Mouse (Mus musculus) forebrain, embryonic 13.5 days (tissue): ENCODE results near the gene Cisd3. TPM values are rescaled to one million over a fixed set of nuclear protein-coding genes. Genes with fewer than 3 reads are reported as not detected.

ENCODE experiments used
- ATAC-seq: fragments of 200-750 bp; cut with Nextera tagmentation; 2 replicates; pipeline ENCODE4 v1.8.0; 2017
- H3K27ac ChIP-seq: fragments of 300-500 bp; sonication (generic); 2 replicates; pipeline ENCODE4 v1.5.1; 2015; ENCODE audit warnings: inconsistent platforms, mild to moderate bottlenecking, moderate library complexity
- H3K27me3 ChIP-seq: fragments of 300-500 bp; sonication (generic); 2 replicates; pipeline ENCODE4 v1.6.1; 2015; ENCODE audit warnings: mild to moderate bottlenecking, inconsistent platforms
- H3K36me3 ChIP-seq: fragments of 300-500 bp; sonication (generic); 2 replicates; pipeline ENCODE4 v1.6.1; 2015; ENCODE audit warnings: mild to moderate bottlenecking, inconsistent platforms; ENCODE audit not compliant: poor library complexity, severe bottlenecking
- H3K4me1 ChIP-seq: fragments of 300-500 bp; sonication (generic); 2 replicates; pipeline ENCODE4 v1.6.1; 2015; ENCODE audit warnings: inconsistent platforms
- H3K4me2 ChIP-seq: fragments of 300-500 bp; sonication (generic); 2 replicates; pipeline ENCODE4 v1.6.1; 2015; ENCODE audit warnings: inconsistent platforms, mild to moderate bottlenecking, moderate library complexity
- H3K4me3 ChIP-seq: fragments of 300-500 bp; sonication (generic); 2 replicates; pipeline ENCODE4 v1.5.1; 2015; ENCODE audit warnings: mild to moderate bottlenecking, inconsistent platforms
- H3K9ac ChIP-seq: fragments of 300-500 bp; sonication (generic); 2 replicates; pipeline ENCODE4 v1.6.1; 2015; ENCODE audit warnings: mild to moderate bottlenecking, inconsistent platforms
- H3K9me3 ChIP-seq: fragments of 300-500 bp; sonication (generic); replicated peaks from 2 replicates; pipeline ENCODE4 v1.6.1; 2016; ENCODE audit warnings: inconsistent platforms
- WGBS: fragments of 180-500 bp; shearing (Covaris S2); methylation state at CpG from one replicate; pipeline ENCODE4 v1.1.7; 2015; 5-methylcytosine and 5-hydroxymethylcytosine counted together
- polyA plus RNA-seq: library from polyadenylated mRNA; unstranded; fragments of >200 nt; fragmentation: Nextera tagmentation; extraction: Ambion mirVana; gene quantifications from 2 replicates; pipeline ENCODE4 v1.2.1, GENCODE M21; 2015

Cisd3 gene
- polyA plus RNA-seq, 1 experiment from 2014 or later: 17.3 TPM

- peak overlapping the region; percentile 91 for H3K4me2 ChIP-seq
- 65% methylated on average over 8 of the region's 8 CpGs for WGBS
- H3K4me3 ChIP-seq: peak overlapping the region; percentile 68
- H3K36me3 ChIP-seq: peaks cover 19% of the 10 kb centered on the region
- peak overlapping the region; percentile 47 for H3K9ac ChIP-seq
- H3K27ac ChIP-seq: peak overlapping the region; percentile 90
- H3K9me3 ChIP-seq: no peaks in the 10 kb centered on the region
- H3K4me1 ChIP-seq: peaks cover 70% of the 10 kb centered on the region
- H3K27me3 ChIP-seq: no peaks in the 10 kb centered on the region
- no peak for ATAC-seq
Measured at GRCm38 (mm10) chr11:97696669-97697068, 11.0 kb downstream of the Cisd3 start.

- Histone ChIP-seq H3K9me3 (no peaks in the 10 kb centered on the region), H3K4me3 (peak overlapping the region; percentile 68), H3K27me3 (no peaks in the 10 kb centered on the region), H3K4me1 (peaks cover 75% of the 10 kb centered on the region), H3K27ac (peak overlapping the region; percentile 97), H3K9ac (peak overlapping the region; percentile 97), H3K4me2 (peak overlapping the region; percentile 91), H3K36me3 (peaks cover 12% of the 10 kb centered on the region)
- WGBS: 49% methylated on average over 11 of the region's 11 CpGs
- no peak for ATAC-seq
Measured at GRCm38 (mm10) chr11:97697199-97697890, 11.7 kb downstream of the Cisd3 start.

- Histone ChIP-seq H3K4me2 (peak overlapping the region; percentile 91), H3K9me3 (no peaks in the 10 kb centered on the region), H3K27ac (peak overlapping the region; percentile 97), H3K27me3 (no peaks in the 10 kb centered on the region), H3K9ac (peak overlapping the region; percentile 97), H3K36me3 (peaks cover 5% of the 10 kb centered on the region), H3K4me3 (peak overlapping the region; percentile 68), H3K4me1 (peaks cover 71% of the 10 kb centered on the region)
- WGBS: under 1% methylated on average over 14 of the region's 14 CpGs
- ATAC-seq: no peak
Measured at GRCm38 (mm10) chr11:97697891-97698529, 12.4 kb downstream of the Cisd3 start.

GRCm38 (mm10) chr11:97698741-97699611 lies 13.3 kb downstream of the Cisd3 start:
- Histone ChIP-seq H3K27ac (peak overlapping the region; percentile 97), H3K4me3 (peak overlapping the region; percentile 68), H3K4me1 (peaks cover 65% of the 10 kb centered on the region), H3K27me3 (no peaks in the 10 kb centered on the region), H3K9ac (peak overlapping the region; percentile 97), H3K4me2 (peak overlapping the region; percentile 91), H3K9me3 (no peaks in the 10 kb centered on the region), H3K36me3 (no peaks in the 10 kb centered on the region)
- under 1% methylated on average over 60 of the region's 63 CpGs for WGBS
- ATAC-seq: no peak; the same call in 1 of the 2 replicates

GRCm38 (mm10) chr11:97699626-97700002 lies 14.0 kb downstream of the Cisd3 start:
- Histone ChIP-seq H3K27me3 (no peaks in the 10 kb centered on the region), H3K9me3 (no peaks in the 10 kb centered on the region), H3K4me3 (peak overlapping the region; percentile 68), H3K4me1 (peaks cover 65% of the 10 kb centered on the region), H3K9ac (peak overlapping the region; percentile 97), H3K27ac (peak overlapping the region; percentile 97), H3K36me3 (no peaks in the 10 kb centered on the region), H3K4me2 (peak overlapping the region; percentile 91)
- 3% methylated on average over 3 of the region's 9 CpGs for WGBS
- ATAC-seq: peak; percentile 32

- Histone ChIP-seq H3K4me2 (peak within 1 kb of the TSS; percentile 91), H3K9ac (peak within 1 kb of the TSS; percentile 97), H3K9me3 (no peaks in the 10 kb centered on the region), H3K4me1 (peaks cover 63% of the 10 kb centered on the region), H3K27me3 (no peaks in the 10 kb centered on the region), H3K27ac (peak within 1 kb of the TSS; percentile 97), H3K4me3 (peak within 1 kb of the TSS; percentile 68), H3K36me3 (0 out of 2 replicates have a peak, but pooled peaks cover 5% of the 10 kb centered on the region)
- peak; percentile 20 for ATAC-seq
- WGBS: under 1% methylated on average over 83 of the region's 85 CpGs
Measured at GRCm38 (mm10) chr11:97700003-97700745, 14.5 kb downstream of the Cisd3 start, which contains the start of gene Pcgf2. Gene Pcgf2, minus strand, starts transcription at chr11:97700497.

- Histone ChIP-seq H3K27ac (peak overlapping the region; percentile 97), H3K4me3 (peak overlapping the region; percentile 68), H3K4me2 (peak overlapping the region; percentile 91), H3K9ac (peak overlapping the region; percentile 97), H3K27me3 (no peaks in the 10 kb centered on the region), H3K36me3 (peaks cover 7% of the 10 kb centered on the region), H3K9me3 (no peaks in the 10 kb centered on the region), H3K4me1 (peaks cover 55% of the 10 kb centered on the region)
- no peak for ATAC-seq
- 17% methylated on average over 30 of the region's 30 CpGs for WGBS
Measured at GRCm38 (mm10) chr11:97700746-97701580, 15.3 kb downstream of the Cisd3 start.

GRCm38 (mm10) chr11:97701581-97702392 lies 16.2 kb downstream of the Cisd3 start:
- H3K4me1 ChIP-seq: peaks cover 46% of the 10 kb centered on the region
- H3K27ac ChIP-seq: peak overlapping the region; percentile 97; the same call in 1 of the 2 replicates
- WGBS: 48% methylated on average over 15 of the region's 15 CpGs
- 0 out of 2 replicates have a peak overlapping the region, but pooled peaks have one; percentile 5 for H3K9ac ChIP-seq
- H3K27me3 ChIP-seq: no peaks in the 10 kb centered on the region
- H3K36me3 ChIP-seq: peaks cover 15% of the 10 kb centered on the region
- ATAC-seq: no peak
- no peaks in the 10 kb centered on the region for H3K9me3 ChIP-seq
- H3K4me2 ChIP-seq: peak overlapping the region; percentile 91
- peak overlapping the region; percentile 92 for H3K4me3 ChIP-seq

- H3K9me3 ChIP-seq: no peaks in the 10 kb centered on the region
- peaks cover 41% of the 10 kb centered on the region for H3K4me1 ChIP-seq
- H3K9ac ChIP-seq: peak overlapping the region; percentile 80
- peak overlapping the region; percentile 92 for H3K4me3 ChIP-seq
- ATAC-seq: no peak; the same call in 1 of the 2 replicates
- no peaks in the 10 kb centered on the region for H3K27me3 ChIP-seq
- H3K36me3 ChIP-seq: peaks cover 21% of the 10 kb centered on the region
- WGBS: under 1% methylated on average over 24 of the region's 24 CpGs
- peak overlapping the region; percentile 86 for H3K27ac ChIP-seq
- peak overlapping the region; percentile 91 for H3K4me2 ChIP-seq
Measured at GRCm38 (mm10) chr11:97702393-97702745, 16.7 kb downstream of the Cisd3 start.
